Mouse (Mus musculus) liver, adult 2 months (tissue): ENCODE measurements around the gene Ubr2. TPM values are rescaled to one million over a fixed set of nuclear protein-coding genes. Genes with fewer than 3 reads are reported as not detected.

Experiments
- DNase-seq: peaks from one replicate; pipeline ENCODE4 v3.0.0-alpha.2; 2011; ENCODE audit warnings: low read depth, low spot score; ENCODE audit errors: extremely low read depth
- H3K27ac ChIP-seq: fragments of 200-500 bp; replicated peaks from 2 replicates; pipeline ENCODE4 v1.5.1; 2012; ENCODE audit warnings: low read depth, mild to moderate bottlenecking, control low read depth, inconsistent platforms, low read length; ENCODE audit not compliant: insufficient read depth
- H3K27me3 ChIP-seq: fragments of 200-500 bp; 2 replicates; pipeline ENCODE4 v1.6.1; 2012; ENCODE audit warnings: mild to moderate bottlenecking, moderate library complexity, low read length, inconsistent platforms; ENCODE audit not compliant: control insufficient read depth, insufficient read depth
- H3K36me3 ChIP-seq: fragments of 200-500 bp; 2 replicates; pipeline ENCODE4 v1.6.1; 2012; ENCODE audit warnings: low read length, inconsistent platforms; ENCODE audit not compliant: control insufficient read depth, insufficient read depth
- H3K4me1 ChIP-seq: fragments of 200-500 bp; 2 replicates; pipeline ENCODE4 v1.6.1; 2011; ENCODE audit warnings: low read length; ENCODE audit not compliant: control insufficient read depth, insufficient read depth
- H3K4me3 ChIP-seq: fragments of 200-500 bp; 2 replicates; pipeline ENCODE4 v1.5.1; 2011; ENCODE audit warnings: low read depth, mild to moderate bottlenecking, control low read depth, low read length, moderate library complexity; ENCODE audit not compliant: insufficient read depth
- H3K79me2 ChIP-seq: fragments of 200-500 bp; 2 replicates; pipeline ENCODE4 v1.6.1; 2012; ENCODE audit warnings: inconsistent platforms, mild to moderate bottlenecking, low read length, moderate library complexity; ENCODE audit not compliant: control insufficient read depth, insufficient read depth
- H3K9ac ChIP-seq: fragments of 200-500 bp; 2 replicates; pipeline ENCODE4 v1.6.1; 2012; ENCODE audit warnings: low read depth, mild to moderate bottlenecking, control low read depth, inconsistent platforms, low read length
- CTCF ChIP-seq: fragments of 200-500 bp; IDR thresholded peaks from 2 replicates; pipeline ENCODE4 v1.5.1; 2011; ENCODE audit warnings: low read depth, low read length, control low read depth
- POLR2A ChIP-seq: fragments of 200-500 bp; IDR thresholded peaks from 2 replicates; pipeline ENCODE4 v1.6.1; 2011; ENCODE audit warnings: low read length, control low read depth; ENCODE audit not compliant: insufficient read depth; ENCODE audit errors: extremely low read depth
- WGBS: fragments of 180-500 bp; shearing (Covaris S2); methylation state at CpG from one replicate; pipeline ENCODE4 v1.1.7; 2018; 5-methylcytosine and 5-hydroxymethylcytosine counted together
- polyA plus RNA-seq: library from polyadenylated mRNA; depleted of rRNA; stranded (reverse); fragments of >200 nt; gene quantifications from 2 replicates; pipeline ENCODE4 v1.2.3, GENCODE M21; 2012
- total RNA-seq: library from RNA; depleted of rRNA; stranded (reverse); fragments of >200 nt; gene quantifications from 2 replicates; pipeline ENCODE4 v1.2.3, GENCODE M21; 2014

Ubr2 gene
- total and polyA plus RNA-seq, 2 experiments = 29.9 to 36.0 TPM

- DNase-seq = peak; percentile 68
- 15% methylated on average over 19 of the region's 19 CpGs for WGBS
- no peaks in the 10 kb centered on the region for H3K79me2 ChIP-seq
- peak; percentile 94 for TF ChIP-seq CTCF
- no peak for TF ChIP-seq POLR2A
- H3K4me1 ChIP-seq = no peaks in the 10 kb centered on the region
- no peak overlapping the region for H3K4me3 ChIP-seq
- H3K9ac ChIP-seq = no peak overlapping the region
- no peaks in the 10 kb centered on the region for H3K36me3 ChIP-seq
- no peaks in the 10 kb centered on the region for H3K27me3 ChIP-seq
- no peak overlapping the region for H3K27ac ChIP-seq
Observed at GRCm38 (mm10) chr17:46903876-46904490, 106.4 kb downstream of the Ubr2 start.

GRCm38 (mm10) chr17:46900941-46901340 is 109.4 kb downstream of the Ubr2 start:
- 87% methylated on average over 2 of the region's 2 CpGs for WGBS
- no peak for TF ChIP-seq POLR2A
- no peak for TF ChIP-seq CTCF
- Histone ChIP-seq H3K4me1 (no peaks in the 10 kb centered on the region), H3K9ac (no peak overlapping the region), H3K27me3 (no peaks in the 10 kb centered on the region), H3K79me2 (no peaks in the 10 kb centered on the region), H3K36me3 (no peaks in the 10 kb centered on the region), H3K4me3 (no peak overlapping the region), H3K27ac (no peak overlapping the region)
- DNase-seq = no peak

- Histone ChIP-seq H3K27ac (no peak overlapping the region), H3K9ac (no peak overlapping the region), H3K4me1 (peaks cover 3% of the 10 kb centered on the region; the same call in 1 of the 2 replicates), H3K36me3 (no peaks in the 10 kb centered on the region), H3K79me2 (no peaks in the 10 kb centered on the region), H3K27me3 (no peaks in the 10 kb centered on the region), H3K4me3 (no peak overlapping the region)
- 75% methylated on average over 13 of the region's 13 CpGs for WGBS
- TF ChIP-seq POLR2A (no peak), CTCF (no peak)
- no peak for DNase-seq
Observed at GRCm38 (mm10) chr17:46897221-46897950, 113.0 kb downstream of the Ubr2 start.

- no peaks in the 10 kb centered on the region for H3K27me3 ChIP-seq
- H3K36me3 ChIP-seq = no peaks in the 10 kb centered on the region
- WGBS = 86% methylated on average over 9 of the region's 9 CpGs
- TF ChIP-seq POLR2A = no peak
- no peak overlapping the region for H3K9ac ChIP-seq
- peaks cover 14% of the 10 kb centered on the region for H3K4me1 ChIP-seq
- no peak overlapping the region for H3K4me3 ChIP-seq
- H3K79me2 ChIP-seq = peaks cover 14% of the 10 kb centered on the region
- DNase-seq = no peak
- H3K27ac ChIP-seq = no peak overlapping the region
Observed at GRCm38 (mm10) chr17:46895426-46895825, 114.9 kb downstream of the Ubr2 start.

- under 1% methylated on average over 64 of the region's 64 CpGs for WGBS
- Histone ChIP-seq H3K27ac (peak overlapping the region; percentile 85), H3K4me1 (peaks cover 16% of the 10 kb centered on the region), H3K9ac (peak overlapping the region; percentile 94), H3K79me2 (peaks cover 19% of the 10 kb centered on the region), H3K4me3 (peak overlapping the region; percentile 88), H3K36me3 (no peaks in the 10 kb centered on the region), H3K27me3 (no peaks in the 10 kb centered on the region)
- TF ChIP-seq CTCF (no peak), POLR2A (no peak)
- peak; percentile 49 for DNase-seq
Observed at GRCm38 (mm10) chr17:46890843-46891594, 119.3 kb downstream of the Ubr2 start.
